Mouse (Mus musculus) bone marrow macrophage, adult 2 months (primary cell): ENCODE results near the gene Glipr2.

Experiments used
- CTCF ChIP-seq: IDR thresholded peaks from 2 replicates; pipeline ENCODE4 v1.5.1; 2012; ENCODE audit warnings: low read depth, mild to moderate bottlenecking, low read length, moderate library complexity
- POLR2A ChIP-seq: IDR thresholded peaks from 2 replicates; pipeline ENCODE4 v1.6.1; 2012; ENCODE audit warnings: mild to moderate bottlenecking, low read depth, low read length, borderline replicate concordance

DNA sequence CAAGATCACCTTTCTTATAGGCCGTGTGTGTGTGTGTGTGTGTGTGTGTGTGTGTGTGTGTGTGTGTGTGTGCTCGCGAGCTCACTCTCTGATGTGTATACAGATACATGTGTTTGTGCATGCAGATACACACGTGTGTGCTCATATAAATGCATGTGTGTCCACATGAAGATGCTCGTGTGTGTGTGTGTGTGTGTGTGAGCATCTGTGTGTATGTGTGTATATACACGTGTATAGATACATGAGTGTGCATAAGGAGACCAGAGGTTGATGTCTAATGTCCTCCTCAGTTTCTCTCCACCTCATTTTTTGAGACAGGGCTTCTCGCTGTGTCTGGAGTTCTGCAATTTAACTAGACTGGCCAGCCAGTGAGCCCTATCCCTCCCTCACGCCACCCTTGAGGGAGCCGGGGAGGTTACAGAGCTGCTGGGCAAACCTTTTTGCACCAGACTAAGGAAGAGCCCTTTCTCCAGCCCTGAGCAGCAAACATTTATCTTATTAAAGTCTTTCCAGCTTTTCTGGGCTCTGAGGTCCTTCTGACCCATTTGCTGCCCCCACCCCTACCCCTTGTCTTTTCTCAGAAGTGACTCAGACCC, 14.4 kb downstream of the Glipr2 start:
- TF ChIP-seq CTCF: no peak
- TF ChIP-seq POLR2A: no peak
